Mouse (Mus musculus) bone marrow macrophage, adult 2 months (primary cell): ENCODE measurements around the gene Zpbp2.

ENCODE experiments used
- CTCF ChIP-seq: IDR thresholded peaks from 2 replicates; pipeline ENCODE4 v1.5.1; 2012; ENCODE audit warnings: low read depth, mild to moderate bottlenecking, low read length, moderate library complexity
- POLR2A ChIP-seq: IDR thresholded peaks from 2 replicates; pipeline ENCODE4 v1.6.1; 2012; ENCODE audit warnings: mild to moderate bottlenecking, low read depth, low read length, borderline replicate concordance

GRCm38 (mm10) chr11:98545711-98546231 is 5.1 kb upstream of the Zpbp2 start, which contains the start of gene Ikzf3:
- TF ChIP-seq CTCF (no peak), POLR2A (no peak)
